Mouse (Mus musculus) CH12.LX (cell line): ENCODE measurements around the gene Prickle4.

Experiments used
- ELF1 ChIP-seq: IDR thresholded peaks from 2 replicates; pipeline ENCODE4 v1.6.1; 2014; ENCODE audit warnings: low read depth, mild to moderate bottlenecking, inconsistent platforms, low read length, improper control_type of control experiment
- MAZ ChIP-seq: IDR thresholded peaks from 2 replicates; pipeline ENCODE4 v1.6.1; 2012; ENCODE audit warnings: low read depth, mild to moderate bottlenecking, inconsistent platforms, low read length, improper control_type of control experiment, moderate library complexity
- MYC ChIP-seq: IDR thresholded peaks from 2 replicates; pipeline ENCODE4 v1.6.1; 2011; ENCODE audit warnings: low read depth, mild to moderate bottlenecking, improper control_type of control experiment, low read length
- POLR2A ChIP-seq: IDR thresholded peaks from 2 replicates; pipeline ENCODE4 v1.6.1; 2011; ENCODE audit warnings: low read depth, mild to moderate bottlenecking, improper control_type of control experiment, low read length
- TBP ChIP-seq: conservative IDR thresholded peaks from 2 replicates; pipeline ENCODE4 v1.6.1; 2011; ENCODE audit warnings: low read depth, low read length, improper control_type of control experiment

GRCm38 (mm10) chr17:47688608-47689575 is 5.6 kb downstream of the Prickle4 start, which contains the start of gene Frs3:
- TF ChIP-seq TBP, result no peak
- no peak for TF ChIP-seq MYC
- peak; percentile 62; the same call in 1 of the 2 replicates for TF ChIP-seq MAZ
- TF ChIP-seq ELF1, result 0 out of 2 replicates have a peak, but pooled peaks have one; percentile 28
- peak; percentile 57 for TF ChIP-seq POLR2A
